Mouse (Mus musculus): ENCODE data around the gene Emp3. TPM values are rescaled to one million over a fixed set of nuclear protein-coding genes. Genes with fewer than 3 reads are reported as not detected.
"Not testable (repeated sequence)": the region's sequence is repeated elsewhere in the genome, so short reads cannot be mapped to it uniquely, and the experiment has no call there.

Gene Emp3
- total RNA-seq (2021) = 1 to 10 TPM; 6.2 TPM
- long read RNA-seq, partial matches to known transcripts = 0 of 4 reads
- long read RNA-seq, other reads (novel, unspliced or antisense) = 0 of 4 reads

DNA sequence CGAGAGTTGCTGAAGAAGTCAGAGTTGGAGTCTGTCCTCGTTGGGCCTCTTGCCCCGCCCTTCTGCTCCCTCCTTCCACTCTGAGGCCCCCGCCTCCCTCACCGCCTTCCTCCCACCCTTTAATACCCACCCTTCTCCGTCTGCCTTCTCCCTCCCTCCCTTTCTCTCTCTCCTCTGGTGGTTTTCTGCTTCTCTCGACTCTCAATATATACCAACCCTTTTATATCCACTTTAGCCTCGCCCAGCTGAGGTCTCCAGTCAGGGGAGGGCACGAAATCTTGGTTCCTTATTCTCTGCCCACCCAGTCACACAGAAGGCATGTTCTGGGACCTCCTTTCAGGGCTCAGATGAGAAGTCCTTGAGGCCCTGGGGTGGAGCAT lies at the start of gene Emp3:
Emp3 (minus strand) TSS at position 163 of the 380 bp plus-strand sequence.
- DNase-seq (ENCODE audit: low spot score in 2 of 2) = no peak

DNA sequence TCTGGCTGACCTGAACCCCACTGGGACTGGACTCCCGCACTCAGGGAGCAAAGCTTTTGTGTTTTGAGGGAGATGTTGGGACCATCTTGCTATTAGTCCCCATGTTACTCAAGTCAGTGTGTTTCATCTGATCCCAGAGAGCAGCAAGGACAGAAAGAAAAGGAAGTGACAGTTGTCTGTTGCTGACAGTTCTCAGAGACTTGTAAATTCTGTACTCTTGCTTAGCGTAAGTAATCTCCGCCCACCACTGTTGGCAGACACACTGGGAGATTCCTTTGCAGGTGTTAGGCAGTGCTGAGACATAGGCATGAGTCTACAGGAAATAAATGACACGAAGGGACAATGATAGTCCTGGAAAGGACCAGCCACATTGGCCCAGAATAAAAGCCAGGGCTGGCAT lies 35.4 kb upstream of the Emp3 start:
- no peak for DNase-seq (ENCODE audit: low spot score in 2 of 2)

DNA sequence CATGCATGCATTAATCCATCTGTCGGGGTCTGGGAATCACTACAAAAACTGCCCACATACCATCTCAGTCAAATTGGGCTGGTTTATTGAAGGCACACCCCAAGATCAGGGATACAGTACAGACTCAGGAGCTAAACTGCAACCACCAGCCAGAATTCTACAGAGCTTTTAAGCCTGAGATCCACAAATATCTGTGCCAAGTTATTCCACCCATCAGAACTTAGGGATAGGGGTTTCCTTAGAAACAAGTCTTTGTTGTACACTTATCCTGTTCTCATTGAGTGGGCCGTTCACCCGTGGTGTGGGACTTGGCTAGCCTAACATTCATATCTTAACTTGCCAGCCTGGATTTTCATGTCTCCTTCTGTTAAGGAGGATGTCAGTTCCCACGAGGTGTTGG lies 27.9 kb upstream of the Emp3 start:
- no peak for DNase-seq (ENCODE audit: low spot score in 2 of 2)

DNA sequence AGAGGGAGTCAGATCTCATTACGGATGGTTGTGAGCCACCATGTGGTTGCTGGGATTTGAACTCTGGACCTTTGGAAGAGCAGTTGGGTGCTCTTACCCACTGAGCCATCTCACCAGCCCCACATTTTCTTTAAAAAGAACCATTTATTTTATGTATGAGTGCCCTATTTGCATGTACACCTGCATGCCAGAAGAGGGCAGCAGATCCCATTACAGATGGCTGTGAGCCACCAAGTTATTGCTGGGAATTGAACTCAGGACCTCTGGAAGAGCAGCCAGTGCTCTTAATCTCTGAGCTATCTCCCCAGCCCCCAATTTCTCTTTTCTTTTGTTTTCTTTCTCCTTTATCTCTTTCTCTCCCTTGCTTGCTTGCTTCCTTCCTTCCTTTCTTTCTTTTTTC lies 22.1 kb upstream of the Emp3 start:
- DNase-seq (ENCODE audit: low spot score in 2 of 2) = not testable (repeated sequence)

GRCm38 (mm10) chr7:45941986-45942385 lies 20.8 kb upstream of the Emp3 start:
- no peak for DNase-seq (ENCODE audit: low spot score in 2 of 2)

DNA sequence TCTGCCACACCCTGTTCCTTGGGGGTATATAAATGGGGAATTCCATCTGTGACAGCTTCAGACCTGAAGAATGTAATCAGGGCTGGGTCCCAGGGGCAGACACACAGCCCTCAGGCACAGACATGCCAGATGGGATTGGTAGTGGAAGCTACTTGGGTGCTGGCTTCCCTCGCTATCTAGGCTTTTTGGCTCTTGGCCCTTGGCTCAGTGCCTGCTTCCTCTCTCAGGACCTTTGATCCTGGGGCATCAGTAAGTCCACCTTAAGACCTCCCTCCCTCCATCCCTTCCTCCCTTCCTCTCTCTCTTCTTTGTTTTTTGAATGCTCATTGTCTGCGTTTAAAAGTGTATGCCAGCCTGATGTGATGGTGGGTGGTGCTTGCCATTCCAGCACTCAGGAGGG lies 18.6 kb upstream of the Emp3 start:
- no peak for DNase-seq (ENCODE audit: low spot score in 2 of 2)

- DNase-seq (ENCODE audit: low spot score in 2 of 2) = peak; percentile 62 to 68
Observed at GRCm38 (mm10) chr7:45935114-45935513, 13.9 kb upstream of the Emp3 start.

DNA sequence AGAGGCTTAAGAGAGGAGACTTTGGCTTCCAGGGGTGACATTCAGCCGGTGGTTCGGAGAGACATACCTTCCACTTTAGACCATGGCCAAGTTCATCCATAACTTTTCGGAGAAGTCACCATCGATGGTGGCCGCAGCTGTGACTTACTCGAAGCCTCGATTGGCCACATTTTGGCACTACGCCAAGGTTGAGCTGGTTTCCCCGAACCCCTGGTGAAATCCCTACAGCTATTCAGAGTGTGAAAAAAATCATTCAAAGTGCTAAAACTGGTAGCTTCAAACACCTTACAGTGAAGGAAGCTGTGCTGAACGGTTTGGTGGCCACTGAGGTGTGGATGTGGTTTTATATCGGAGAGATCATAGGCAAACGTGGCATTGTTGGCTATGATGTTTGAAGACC lies 12.6 kb upstream of the Emp3 start:
- not testable (repeated sequence) for DNase-seq (ENCODE audit: low spot score in 2 of 2)

DNA sequence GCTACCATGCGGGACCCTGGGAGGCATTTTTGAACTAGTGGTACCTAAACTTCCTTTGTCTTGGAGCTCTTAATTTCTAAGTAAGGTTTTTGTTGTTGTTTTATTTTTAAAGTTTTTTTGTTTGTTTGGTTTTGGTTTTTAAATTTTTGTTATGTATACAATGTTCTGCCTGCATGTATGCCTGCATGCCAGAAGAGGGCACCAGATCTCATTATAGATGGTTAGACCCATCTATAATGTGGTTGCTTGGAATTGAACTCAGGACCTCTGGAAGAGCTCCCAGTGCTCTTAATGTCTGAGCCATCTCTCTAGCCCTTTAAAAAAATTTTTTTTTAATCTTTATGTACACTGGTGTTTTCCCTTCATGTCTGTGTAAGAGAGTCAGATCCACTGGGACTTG lies 8.5 kb upstream of the Emp3 start:
- DNase-seq (ENCODE audit: low spot score in 2 of 2) = no peak

DNA sequence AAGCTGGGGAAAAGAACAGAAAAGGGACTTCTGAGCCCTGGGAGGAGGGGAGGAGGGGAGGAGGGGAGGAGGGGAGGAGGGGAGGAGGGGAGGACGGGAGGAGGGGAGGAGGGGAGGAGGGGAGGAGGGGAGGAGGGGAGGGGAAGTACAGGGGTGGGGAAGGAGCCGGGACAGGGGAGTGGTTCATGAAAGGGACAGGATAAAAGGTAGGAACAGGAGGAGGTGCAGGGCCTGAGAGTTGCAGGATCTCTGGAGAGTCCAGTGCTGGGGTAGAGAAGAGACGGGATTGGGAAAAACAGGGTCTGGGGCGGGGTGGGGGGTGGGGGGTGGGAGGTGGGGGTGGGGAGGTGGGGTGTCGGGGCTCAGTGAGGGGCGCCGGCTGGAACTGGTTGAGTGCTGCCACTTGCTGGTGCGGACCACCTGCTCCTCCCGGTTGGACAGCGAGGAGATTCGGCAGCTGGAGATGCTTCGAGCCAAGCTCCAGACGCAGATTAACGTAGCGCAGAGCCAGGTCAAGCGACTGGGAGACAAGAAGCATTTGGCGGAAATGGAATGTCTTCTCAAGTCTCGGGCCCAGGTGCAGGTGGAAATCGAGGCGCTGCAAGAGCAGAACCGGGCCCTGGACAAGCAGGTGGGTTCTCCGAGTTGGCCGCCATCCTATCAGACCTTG lies 7.6 kb upstream of the Emp3 start:
- DNase-seq (ENCODE audit: low spot score in 2 of 2) = no peak

- no peak for DNase-seq (ENCODE audit: low spot score in 2 of 2)
Observed at GRCm38 (mm10) chr7:45924429-45924816, 3.2 kb upstream of the Emp3 start.

GRCm38 (mm10) chr7:45923762-45924428 lies 2.7 kb upstream of the Emp3 start, which contains the start of gene Ccdc114:
Ccdc114 (plus strand) TSS chr7:45924072.
- peak; percentile 46 to 59 for DNase-seq (ENCODE audit: low spot score in 2 of 2)

DNA sequence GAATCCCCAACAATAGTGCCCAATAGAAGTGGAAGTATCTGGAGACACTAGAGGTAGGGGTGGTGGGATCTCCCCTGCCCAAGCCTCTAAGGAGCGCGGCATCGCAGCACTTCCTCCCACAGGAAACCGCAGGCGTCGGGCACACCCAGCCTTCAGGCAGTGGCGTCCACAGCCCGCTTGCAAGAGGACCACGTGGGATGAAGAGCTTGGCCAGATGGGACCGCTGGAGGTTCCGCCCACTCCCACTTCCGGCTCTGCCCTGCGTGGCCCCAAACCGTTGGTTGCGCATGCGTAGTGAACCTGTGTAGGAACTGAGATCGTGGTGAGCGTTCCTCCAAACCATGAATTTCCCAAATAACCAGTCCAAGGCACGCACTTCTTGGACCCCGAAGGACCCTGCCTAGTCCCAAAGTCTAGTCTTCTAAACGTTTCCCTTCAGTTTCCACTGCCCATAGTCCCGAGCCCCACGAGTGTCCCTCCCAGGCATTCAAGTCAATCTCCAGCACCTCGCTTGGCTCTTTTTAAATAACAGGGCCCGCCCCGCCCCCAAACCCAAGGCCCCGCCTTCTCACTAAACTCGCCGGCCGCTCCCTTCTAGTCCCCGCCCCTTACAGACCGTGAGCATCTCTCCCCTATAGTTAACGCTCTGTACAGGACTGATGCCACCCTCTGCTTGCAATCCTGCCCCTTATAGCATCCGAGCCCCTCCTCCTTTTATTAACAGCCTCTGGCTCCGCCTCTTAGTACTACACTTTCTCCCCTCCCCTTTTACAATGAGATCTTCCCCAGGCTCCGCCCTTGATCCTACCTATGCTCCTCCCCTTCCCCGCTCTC lies 1.9 kb upstream of the Emp3 start:
- peak; percentile 90 to 92 for DNase-seq (ENCODE audit: low spot score in 2 of 2)

- no peak for DNase-seq (ENCODE audit: low spot score in 2 of 2)
Observed at GRCm38 (mm10) chr7:45921950-45922600, 871 bp upstream of the Emp3 start.

DNA sequence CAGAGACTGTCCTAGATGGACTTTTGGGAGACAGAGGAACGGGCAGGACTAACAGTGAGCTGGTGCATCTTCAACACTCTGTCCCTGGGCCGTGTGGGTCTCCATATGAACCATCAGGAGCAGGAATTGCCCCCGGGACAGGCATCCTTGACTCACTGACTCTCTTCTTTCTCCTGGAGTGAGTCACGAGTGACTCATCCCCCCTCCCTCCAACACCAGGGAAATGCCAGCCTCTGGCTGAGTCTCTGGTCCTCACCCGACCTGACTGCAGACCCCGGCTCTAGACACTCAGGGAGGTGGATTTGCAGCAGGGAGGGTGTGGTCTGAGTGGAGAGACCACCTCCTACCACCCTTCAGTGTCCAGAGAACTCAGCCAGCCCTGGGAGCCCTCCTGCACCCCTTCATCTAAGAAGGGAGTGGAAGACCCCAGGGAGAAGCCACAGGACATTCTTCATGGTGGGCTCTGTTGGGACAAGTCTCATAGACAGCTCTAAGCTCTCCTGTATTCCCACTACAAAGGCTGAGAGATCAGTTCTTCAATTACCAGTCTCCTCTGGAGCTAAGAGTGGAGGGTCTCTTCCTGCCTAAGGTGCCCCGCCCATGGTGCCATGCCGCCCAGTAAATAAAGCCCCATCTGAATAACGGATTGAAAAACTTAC lies 492 bp downstream of the Emp3 start:
- DNase-seq (ENCODE audit: low spot score in 2 of 2) = no peak

GRCm38 (mm10) chr7:45919761-45920160 lies 1.4 kb downstream of the Emp3 start:
- no peak for DNase-seq (ENCODE audit: low spot score in 2 of 2)

DNA sequence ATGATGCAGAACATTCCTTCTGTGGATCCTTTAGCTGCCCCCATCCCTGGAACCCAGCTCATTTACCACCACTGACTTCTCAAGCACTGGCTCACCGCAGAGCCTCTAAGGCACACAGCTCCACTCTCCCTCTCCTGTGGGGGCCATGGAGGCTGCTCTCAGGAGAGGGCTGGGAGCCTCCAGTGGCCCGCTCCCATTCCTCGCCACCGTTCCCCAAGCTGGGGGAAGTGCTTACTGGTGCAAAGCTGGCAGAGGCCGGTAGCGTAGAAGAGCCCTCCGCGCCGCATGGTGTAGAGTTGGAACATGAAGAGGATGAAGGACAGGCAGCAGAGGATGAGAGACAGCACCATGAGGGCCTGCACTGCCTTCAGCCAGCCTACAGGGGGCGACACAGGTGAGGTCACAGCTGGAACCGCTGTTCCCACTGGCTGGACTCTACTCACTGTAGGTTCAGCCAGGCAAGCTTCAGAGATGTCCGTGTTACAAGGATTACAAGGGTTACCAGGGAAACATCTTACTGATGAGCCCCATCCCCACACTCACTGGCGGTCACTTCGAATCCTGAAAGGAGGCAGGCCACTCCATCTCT lies 2.0 kb downstream of the Emp3 start:
- no peak for DNase-seq (ENCODE audit: low spot score in 2 of 2)

GRCm38 (mm10) chr7:45917926-45918325 lies 3.3 kb downstream of the Emp3 start:
- no peak for DNase-seq (ENCODE audit: low spot score in 2 of 2)

- no peak for DNase-seq (ENCODE audit: low spot score in 2 of 2)
Observed at GRCm38 (mm10) chr7:45917004-45917704, 4.0 kb downstream of the Emp3 start.
